Comparison of ENCODE assay signal across 20 mouse cellular contexts in the genomic region with DNA sequence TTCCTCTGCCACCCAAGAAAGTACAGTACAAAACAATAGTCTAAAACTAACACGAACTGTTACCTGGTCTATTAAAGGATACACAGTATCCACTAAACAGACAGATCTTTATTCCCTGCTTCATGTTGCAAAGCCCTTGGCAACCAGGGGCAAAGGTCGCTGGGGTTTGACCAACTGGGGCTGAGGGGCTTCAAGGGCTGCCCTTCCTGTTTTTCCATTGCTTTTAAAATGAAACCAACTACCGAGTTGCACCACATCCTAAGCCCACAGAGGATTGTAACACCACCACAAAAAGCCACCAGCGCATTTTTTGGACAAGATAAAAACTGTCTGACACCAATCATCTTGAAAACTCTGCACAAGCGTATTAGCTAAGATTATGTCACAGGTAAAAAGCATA.
A peak's percentile ranks its signal among the peaks of the same experiment; 100 is the strongest.
DNase-seq lines count a peak whose midpoint lies in the region; ATAC-seq lines count a peak whose summit lies in the region.
"Had no signal": no experiment of that assay in that cellular context is flagged by ENCODE, and none has a peak within 500 bp of the region (broad histone marks: within the 10 kb centered on the region; RNA-seq: fewer than 3 reads in every experiment).

No protein-coding gene starts in this region.

- H3K9ac ChIP-seq in hindbrain, embryonic 16.5 days (ENCODE audit: low read depth, low read length) = no peak overlapping the region
- H3K9ac ChIP-seq: embryonic facial prominence, embryonic 15.5 days; forebrain, embryonic 15.5 days; hindbrain, embryonic 13.5 days had no signal

- peaks cover 7% of the 10 kb centered on the region; the same call in 1 of the 2 replicates for H3K36me3 ChIP-seq in hindbrain, embryonic 10.5 days
- no peaks in the 10 kb centered on the region for H3K36me3 ChIP-seq in hindbrain, embryonic 16.5 days (ENCODE audit: control insufficient read depth, insufficient read depth, low read length)
- H3K36me3 ChIP-seq in embryonic facial prominence, embryonic 10.5 days (replicated peaks) = peaks cover 25% of the 10 kb centered on the region
- H3K36me3 ChIP-seq: forebrain, embryonic 15.5 days; hindbrain, embryonic 13.5 days had no signal

- 48% methylated on average over 5 of the region's 5 CpGs for WGBS in hindbrain, embryonic 10.5 days
- WGBS in hindbrain, embryonic 16.5 days = 68% methylated on average over 5 of the region's 5 CpGs
- 38% methylated on average over 5 of the region's 5 CpGs for WGBS in embryonic facial prominence, embryonic 10.5 days

- no peak overlapping the region for H3K27ac ChIP-seq in hindbrain, embryonic 10.5 days
- H3K27ac ChIP-seq in hindbrain, embryonic 16.5 days (ENCODE audit: low read depth, low read length) = no peak overlapping the region
- H3K27ac ChIP-seq in embryonic facial prominence, embryonic 10.5 days (replicated peaks) = no peak overlapping the region
- H3K27ac ChIP-seq: embryonic facial prominence, embryonic 15.5 days; forebrain, embryonic 15.5 days; heart, embryonic 10.5 days; hindbrain, embryonic 13.5 days had no signal

- no peaks in the 10 kb centered on the region for H3K27me3 ChIP-seq in hindbrain, embryonic 10.5 days (ENCODE audit: insufficient read depth, poor library complexity, severe bottlenecking)
- no peaks in the 10 kb centered on the region for H3K27me3 ChIP-seq in hindbrain, embryonic 16.5 days (replicated peaks; ENCODE audit: control insufficient read depth, insufficient read depth, low read length)
- H3K27me3 ChIP-seq in embryonic facial prominence, embryonic 10.5 days (replicated peaks; ENCODE audit: low read depth, poor library complexity, severe bottlenecking) = no peaks in the 10 kb centered on the region
- H3K27me3 ChIP-seq: embryonic facial prominence, embryonic 15.5 days; hindbrain, embryonic 13.5 days had no signal

- peaks cover 48% of the 10 kb centered on the region for H3K4me1 ChIP-seq in hindbrain, embryonic 10.5 days (replicated peaks)
- peaks cover 4% of the 10 kb centered on the region for H3K4me1 ChIP-seq in hindbrain, embryonic 16.5 days (ENCODE audit: control insufficient read depth, insufficient read depth, low read depth, low read length)
- peaks cover 59% of the 10 kb centered on the region for H3K4me1 ChIP-seq in embryonic facial prominence, embryonic 10.5 days
- H3K4me1 ChIP-seq: heart, embryonic 10.5 days had no signal

- DNase-seq in hindbrain, embryonic 10.5 days (ENCODE audit: low spot score) = peak; percentile 54
- peak; percentile 72 for DNase-seq in embryo, embryonic 10 days (ENCODE audit: low spot score)
- DNase-seq in embryonic facial prominence, embryonic 10.5 days (ENCODE audit: low spot score) = peak; percentile 54
- no peak for DNase-seq in layer of hippocampus, adult 9-10 months (ENCODE audit: low spot score)
- DNase-seq in layer of hippocampus, adult 8-10 months (ENCODE audit: low spot score in 2 of 2) = no peak
- DNase-seq: adrenal gland, postnatal 10 days; cerebellum, adult 11 months; cerebellum, adult 8-10 months; cerebellum, postnatal 25 days; gastrocnemius, postnatal 36 days; heart, adult 18-20 months; heart, postnatal 10 days; heart, postnatal 4 days had no signal

- no peaks in the 10 kb centered on the region for H3K9me3 ChIP-seq in hindbrain, embryonic 10.5 days
- no peaks in the 10 kb centered on the region for H3K9me3 ChIP-seq in hindbrain, embryonic 16.5 days (ENCODE audit: control insufficient read depth, low read length)
- H3K9me3 ChIP-seq in embryonic facial prominence, embryonic 10.5 days = no peaks in the 10 kb centered on the region
- H3K9me3 ChIP-seq: embryonic facial prominence, embryonic 15.5 days; forebrain, embryonic 15.5 days; heart, embryonic 10.5 days; hindbrain, embryonic 13.5 days had no signal

- no peak overlapping the region for H3K4me3 ChIP-seq in hindbrain, embryonic 10.5 days
- H3K4me3 ChIP-seq in hindbrain, embryonic 16.5 days (ENCODE audit: low read length) = no peak overlapping the region
- no peak overlapping the region for H3K4me3 ChIP-seq in embryonic facial prominence, embryonic 10.5 days
- H3K4me3 ChIP-seq: embryonic facial prominence, embryonic 15.5 days; erythroblast, embryonic 14.5 days; forebrain, embryonic 15.5 days; heart, embryonic 10.5 days; hindbrain, embryonic 13.5 days had no signal

- ATAC-seq in hindbrain, embryonic 16.5 days = no peak
- peak; percentile 94 for ATAC-seq in megakaryocyte progenitor cell, adult 5-6 weeks (replicated peaks; ENCODE audit: poor library complexity)
- ATAC-seq: forebrain, embryonic 15.5 days had no signal

- no peak overlapping the region for H3K4me2 ChIP-seq in hindbrain, embryonic 16.5 days (ENCODE audit: low read length)
- H3K4me2 ChIP-seq: embryonic facial prominence, embryonic 15.5 days; forebrain, embryonic 15.5 days; hindbrain, embryonic 13.5 days had no signal

Comparison
In these comparisons a context has a peak if more than half of its experiments do, and no peak if none do; other contexts are left out.
1. DNase-seq: peak in hindbrain, embryonic 10.5 days (single experiment), embryo, embryonic 10 days (single experiment) and embryonic facial prominence, embryonic 10.5 days (single experiment); none in layer of hippocampus, adult 9-10 months (single experiment) and layer of hippocampus, adult 8-10 months (0 of 2).